7 mouse cellular contexts compared by ENCODE assay signal in the genomic region with DNA sequence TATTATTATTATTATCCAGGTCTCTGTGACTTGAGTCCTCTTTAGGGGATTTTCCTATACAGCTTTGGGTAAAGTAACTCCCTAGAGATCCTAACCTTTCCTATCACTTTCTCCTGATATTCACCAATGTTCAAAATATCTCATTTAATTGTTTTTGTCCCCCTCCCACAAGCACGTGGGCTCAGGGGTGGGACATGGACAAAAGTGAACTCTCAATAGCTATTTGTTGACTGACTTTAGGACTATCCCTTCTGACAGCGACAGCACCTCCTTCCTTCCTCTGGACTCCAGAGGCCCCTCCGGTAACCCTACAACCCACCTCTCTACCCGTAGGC. TPM values are rescaled to one million over a fixed set of nuclear protein-coding genes. Genes with fewer than 3 reads are reported as not detected.
A peak's percentile ranks its signal among the peaks of the same experiment; 100 is the strongest.
DNase-seq lines count a peak whose midpoint lies in the region; ATAC-seq and TF ChIP-seq lines count a peak whose summit lies in the region.

No protein-coding gene starts in this region.

- H3K27ac ChIP-seq in lung, postnatal 0 days (ENCODE audit: low read length) = no peak overlapping the region
- H3K27ac ChIP-seq in forebrain, embryonic 12.5 days = no peak overlapping the region
- no peak overlapping the region for H3K27ac ChIP-seq in limb, embryonic 14.5 days (replicated peaks; ENCODE audit: low read depth, low read length)
- no peak overlapping the region; the same call in 1 of the 2 replicates for H3K27ac ChIP-seq in stomach, embryonic 15.5 days

- TF ChIP-seq POLR2A in limb, embryonic 14.5 days (IDR thresholded peaks at IDR 0.05; ENCODE audit: borderline replicate concordance, extremely low read depth, insufficient read depth, insufficient read length) = no peak

- no peaks in the 10 kb centered on the region for H3K27me3 ChIP-seq in lung, postnatal 0 days (replicated peaks; ENCODE audit: insufficient read depth, low read length)
- no peaks in the 10 kb centered on the region for H3K27me3 ChIP-seq in forebrain, embryonic 12.5 days
- no peaks in the 10 kb centered on the region for H3K27me3 ChIP-seq in limb, embryonic 14.5 days (ENCODE audit: control insufficient read depth, insufficient read depth, low read length)
- no peaks in the 10 kb centered on the region for H3K27me3 ChIP-seq in stomach, embryonic 15.5 days (replicated peaks)

- peak overlapping the region; percentile 56 for H3K4me2 ChIP-seq in lung, postnatal 0 days (replicated peaks; ENCODE audit: low read depth, low read length)
- H3K4me2 ChIP-seq in forebrain, embryonic 12.5 days = peak overlapping the region; percentile 53
- peak overlapping the region; percentile 45 for H3K4me2 ChIP-seq in limb, embryonic 14.5 days (replicated peaks; ENCODE audit: low read depth, low read length, severe bottlenecking)
- peak overlapping the region; percentile 54 for H3K4me2 ChIP-seq in stomach, embryonic 15.5 days

- DNase-seq in lung, postnatal 0 days (ENCODE audit: low spot score) = no peak
- no peak for DNase-seq in lung, postnatal 25 days (ENCODE audit: low spot score)
- no peak for DNase-seq in limb, embryonic 14.5 days (ENCODE audit: low spot score)
- no peak for DNase-seq in embryo, embryonic 11 days
- DNase-seq in cerebellum, adult 11 months = no peak

- no peaks in the 10 kb centered on the region for H3K4me1 ChIP-seq in lung, postnatal 0 days (ENCODE audit: insufficient read depth, low read depth, low read length)
- H3K4me1 ChIP-seq in forebrain, embryonic 12.5 days = peaks cover 4% of the 10 kb centered on the region; the same call in 1 of the 2 replicates
- 0 out of 2 replicates have a peak, but pooled peaks cover 2% of the 10 kb centered on the region for H3K4me1 ChIP-seq in limb, embryonic 14.5 days (ENCODE audit: control insufficient read depth, insufficient read depth, low read length)
- H3K4me1 ChIP-seq in stomach, embryonic 15.5 days = no peaks in the 10 kb centered on the region; the same call in 1 of the 2 replicates

- no peaks in the 10 kb centered on the region for H3K36me3 ChIP-seq in lung, postnatal 0 days (ENCODE audit: insufficient read depth, low read length)
- H3K36me3 ChIP-seq in forebrain, embryonic 12.5 days (replicated peaks) = no peaks in the 10 kb centered on the region; the same call in 1 of the 2 replicates
- peaks cover 3% of the 10 kb centered on the region for H3K36me3 ChIP-seq in limb, embryonic 14.5 days (ENCODE audit: control insufficient read depth, insufficient read depth, low read length)
- H3K36me3 ChIP-seq in stomach, embryonic 15.5 days = no peaks in the 10 kb centered on the region

- peak overlapping the region; percentile 59 for H3K4me3 ChIP-seq in lung, postnatal 0 days (ENCODE audit: low read depth, low read length)
- H3K4me3 ChIP-seq in forebrain, embryonic 12.5 days (replicated peaks) = peak overlapping the region; percentile 55
- peak overlapping the region; percentile 58 for H3K4me3 ChIP-seq in limb, embryonic 14.5 days (replicated peaks; ENCODE audit: low read length)
- peak overlapping the region; percentile 64 for H3K4me3 ChIP-seq in stomach, embryonic 15.5 days (replicated peaks)

- peak overlapping the region; percentile 54 for H3K9ac ChIP-seq in lung, postnatal 0 days (replicated peaks; ENCODE audit: low read depth)
- peak overlapping the region; percentile 53 for H3K9ac ChIP-seq in forebrain, embryonic 12.5 days
- H3K9ac ChIP-seq in limb, embryonic 14.5 days (ENCODE audit: low read depth, low read length, severe bottlenecking) = peak overlapping the region; percentile 59
- H3K9ac ChIP-seq in stomach, embryonic 15.5 days = no peak overlapping the region

- ATAC-seq in lung, postnatal 0 days = no peak
- no peak for ATAC-seq in forebrain, embryonic 12.5 days (ENCODE audit: low FRiP score)
- no peak for ATAC-seq in limb, embryonic 14.5 days (ENCODE audit: low FRiP score, low read depth)
- ATAC-seq in stomach, embryonic 15.5 days (ENCODE audit: insufficient read depth, low FRiP score, low read depth) = no peak

- no peak for TF ChIP-seq EP300 in lung, postnatal 0 days (IDR thresholded peaks at IDR 0.05)

- H3K9me3 ChIP-seq in lung, postnatal 0 days (ENCODE audit: low read length) = no peaks in the 10 kb centered on the region
- no peaks in the 10 kb centered on the region for H3K9me3 ChIP-seq in forebrain, embryonic 12.5 days
- H3K9me3 ChIP-seq in limb, embryonic 14.5 days (ENCODE audit: control insufficient read depth, low read length) = no peaks in the 10 kb centered on the region
- no peaks in the 10 kb centered on the region for H3K9me3 ChIP-seq in stomach, embryonic 15.5 days

- 16% methylated on average over 3 of the region's 4 CpGs for WGBS in lung, postnatal 0 days
- WGBS in forebrain, embryonic 12.5 days = 4% methylated on average over 4 of the region's 4 CpGs
- 24% methylated on average over 4 of the region's 4 CpGs for WGBS in limb, embryonic 14.5 days
- WGBS in stomach, embryonic 15.5 days = 13% methylated on average over 4 of the region's 4 CpGs

- TF ChIP-seq CTCF in lung, postnatal 0 days (IDR thresholded peaks at IDR 0.05) = no peak

RNA-seq across cellular contexts. Expression of a gene that starts 0.8 kb away (rescaled TPM):
- 7.8 and 9.1 TPM in 2 replicates for polyA plus RNA-seq in lung, postnatal 0 days (2015; fragmentation: Nextera tagmentation; extraction: Ambion mirVana)
- 13.5 and 14.3 TPM in 2 replicates for polyA plus RNA-seq in forebrain, embryonic 12.5 days (2016; fragmentation: Nextera tagmentation; extraction: Ambion mirVana)
- 19.4 and 25.3 TPM in 2 replicates for polyA plus RNA-seq in limb, embryonic 14.5 days (2012; rRNA removed)
- 12.2 and 16.2 TPM in 2 replicates for polyA plus RNA-seq in limb, embryonic 14.5 days (2014; fragmentation: Nextera tagmentation; extraction: Ambion mirVana)
- polyA plus RNA-seq in stomach, embryonic 15.5 days (2015; fragmentation: Nextera tagmentation; extraction: Ambion mirVana) = 11.9 and 12.6 TPM in 2 replicates

RNA-seq across cellular contexts. Expression of a gene that starts 18.2 kb away (rescaled TPM):
- 51.0 and 58.1 TPM in 2 replicates for polyA plus RNA-seq in lung, postnatal 0 days (2015; fragmentation: Nextera tagmentation; extraction: Ambion mirVana)
- 19.5 and 25.3 TPM in 2 replicates for polyA plus RNA-seq in forebrain, embryonic 12.5 days (2016; fragmentation: Nextera tagmentation; extraction: Ambion mirVana)
- 27.7 and 28.3 TPM in 2 replicates for polyA plus RNA-seq in limb, embryonic 14.5 days (2012; rRNA removed)
- polyA plus RNA-seq in limb, embryonic 14.5 days (2014; fragmentation: Nextera tagmentation; extraction: Ambion mirVana) = 32.8 and 33.4 TPM in 2 replicates
- polyA plus RNA-seq in stomach, embryonic 15.5 days (2015; fragmentation: Nextera tagmentation; extraction: Ambion mirVana) = 56.4 and 57.2 TPM in 2 replicates

RNA-seq across cellular contexts. Expression of a gene that starts 29.5 kb away (rescaled TPM):
- polyA plus RNA-seq in lung, postnatal 0 days (2015; fragmentation: Nextera tagmentation; extraction: Ambion mirVana) = 373 and 463 TPM in 2 replicates
- polyA plus RNA-seq in forebrain, embryonic 12.5 days (2016; fragmentation: Nextera tagmentation; extraction: Ambion mirVana) = 484 and 498 TPM in 2 replicates
- 355 and 465 TPM in 2 replicates for polyA plus RNA-seq in limb, embryonic 14.5 days (2012; rRNA removed)
- 496 and 541 TPM in 2 replicates for polyA plus RNA-seq in limb, embryonic 14.5 days (2014; fragmentation: Nextera tagmentation; extraction: Ambion mirVana)
- 421 and 436 TPM in 2 replicates for polyA plus RNA-seq in stomach, embryonic 15.5 days (2015; fragmentation: Nextera tagmentation; extraction: Ambion mirVana)

RNA-seq across cellular contexts. Expression of a gene that starts 31.2 kb away (rescaled TPM):
- 20.3 and 22.3 TPM in 2 replicates for polyA plus RNA-seq in lung, postnatal 0 days (2015; fragmentation: Nextera tagmentation; extraction: Ambion mirVana)
- polyA plus RNA-seq in forebrain, embryonic 12.5 days (2016; fragmentation: Nextera tagmentation; extraction: Ambion mirVana) = 20.1 and 22.9 TPM in 2 replicates
- polyA plus RNA-seq in limb, embryonic 14.5 days (2012; rRNA removed) = 27.0 and 40.4 TPM in 2 replicates
- 11.6 and 12.7 TPM in 2 replicates for polyA plus RNA-seq in limb, embryonic 14.5 days (2014; fragmentation: Nextera tagmentation; extraction: Ambion mirVana)
- polyA plus RNA-seq in stomach, embryonic 15.5 days (2015; fragmentation: Nextera tagmentation; extraction: Ambion mirVana) = 11.3 and 11.8 TPM in 2 replicates

RNA-seq across cellular contexts. Expression of a gene that starts 42.4 kb away (rescaled TPM):
- polyA plus RNA-seq in lung, postnatal 0 days (2015; fragmentation: Nextera tagmentation; extraction: Ambion mirVana) = 18.4 and 18.9 TPM in 2 replicates
- 38.6 and 39.1 TPM in 2 replicates for polyA plus RNA-seq in forebrain, embryonic 12.5 days (2016; fragmentation: Nextera tagmentation; extraction: Ambion mirVana)
- 90.6 and 127 TPM in 2 replicates for polyA plus RNA-seq in limb, embryonic 14.5 days (2012; rRNA removed)
- polyA plus RNA-seq in limb, embryonic 14.5 days (2014; fragmentation: Nextera tagmentation; extraction: Ambion mirVana) = 18.7 and 19.7 TPM in 2 replicates
- polyA plus RNA-seq in stomach, embryonic 15.5 days (2015; fragmentation: Nextera tagmentation; extraction: Ambion mirVana) = 24.1 and 27.3 TPM in 2 replicates
